Mouse (Mus musculus): ENCODE data around the gene Ube3b. TPM values are rescaled to one million over a fixed set of nuclear protein-coding genes. Genes with fewer than 3 reads are reported as not detected.

Gene Ube3b
- 82.6 and 116 TPM in 2 replicates for polyA plus RNA-seq (2012; ENCODE audit: low replicate concordance)

GRCm38 (mm10) chr5:114380209-114381012 lies at the start of gene Ube3b, which contains the start of gene Kctd10:
Gene Ube3b (plus strand): TSS chr5:114380607.
Gene Kctd10 (minus strand): TSS chr5:114380508.

GRCm38 (mm10) chr5:114443566-114444367 lies 63.4 kb downstream of the Ube3b start, which contains the start of the genes Mmab and Mvk:
Gene Mmab (minus strand): TSS chr5:114444060.
Gene Mvk (plus strand): TSS chr5:114444269.

Other genes starting within 250 kb of the Ube3b start
- 1.1 and 1.8 TPM in 2 replicates for gene Acacb, start 234.1 kb upstream of the Ube3b start, polyA plus RNA-seq (2012; ENCODE audit: low replicate concordance)
- not detected in 2 replicates for gene Foxn4, start 106.8 kb upstream of the Ube3b start, polyA plus RNA-seq (2012; ENCODE audit: low replicate concordance)
- 0.14 TPM in 1 of 2 replicates, not detected in the other for gene Myo1h, start 91.4 kb upstream of the Ube3b start, polyA plus RNA-seq (2012; ENCODE audit: low replicate concordance)
- gene Kctd10, start 99 bp upstream of the Ube3b start, polyA plus RNA-seq (2012; ENCODE audit: low replicate concordance): 66.7 and 82.9 TPM in 2 replicates
- gene Mmab, start 63.5 kb downstream of the Ube3b start, polyA plus RNA-seq (2012; ENCODE audit: low replicate concordance): 7.5 and 7.9 TPM in 2 replicates
- 20.7 and 30.4 TPM in 2 replicates for gene Mvk, start 63.7 kb downstream of the Ube3b start, polyA plus RNA-seq (2012; ENCODE audit: low replicate concordance)
- 2.7 and 3.6 TPM in 2 replicates for gene Fam222a, start 187.4 kb downstream of the Ube3b start, polyA plus RNA-seq (2012; ENCODE audit: low replicate concordance)

Measured in leukemia stem cell, adult 10-12 weeks (primary cell).